Mouse (Mus musculus) neural tube, embryonic 13.5 days (tissue): ENCODE data around the gene Mff. TPM values are rescaled to one million over a fixed set of nuclear protein-coding genes. Genes with fewer than 3 reads are reported as not detected.
A peak's percentile ranks its signal among the peaks of the same experiment; 100 is the strongest.

Experiments used
- ATAC-seq: fragments of 200-750 bp; cut with Nextera tagmentation; 2 replicates; pipeline ENCODE4 v1.8.0; 2017; ENCODE audit warnings: low read depth, mild to moderate bottlenecking, moderate TSS enrichment, moderate library complexity
- H3K27ac ChIP-seq: fragments of 300-500 bp; sonication (generic); replicated peaks from 2 replicates; pipeline ENCODE4 v1.5.1; 2015; ENCODE audit warnings: moderate library complexity, mild to moderate bottlenecking, inconsistent platforms
- H3K27me3 ChIP-seq: fragments of 300-500 bp; sonication (generic); 2 replicates; pipeline ENCODE4 v1.6.1; 2015; ENCODE audit warnings: mild to moderate bottlenecking, inconsistent platforms
- H3K36me3 ChIP-seq: fragments of 300-500 bp; sonication (generic); 2 replicates; pipeline ENCODE4 v1.6.1; 2015; ENCODE audit warnings: mild to moderate bottlenecking, inconsistent platforms
- H3K4me1 ChIP-seq: fragments of 300-500 bp; sonication (generic); replicated peaks from 2 replicates; pipeline ENCODE4 v1.6.1; 2015; ENCODE audit warnings: inconsistent platforms
- H3K4me2 ChIP-seq: fragments of 300-500 bp; sonication (generic); 2 replicates; pipeline ENCODE4 v1.6.1; 2015; ENCODE audit warnings: inconsistent platforms, mild to moderate bottlenecking, moderate library complexity
- H3K4me3 ChIP-seq: fragments of 300-500 bp; sonication (generic); 2 replicates; pipeline ENCODE4 v1.5.1; 2015; ENCODE audit warnings: mild to moderate bottlenecking, inconsistent platforms
- H3K9ac ChIP-seq: fragments of 300-500 bp; sonication (generic); 2 replicates; pipeline ENCODE4 v1.6.1; 2015; ENCODE audit warnings: moderate library complexity, mild to moderate bottlenecking, inconsistent platforms
- H3K9me3 ChIP-seq: fragments of 300-500 bp; sonication (generic); 2 replicates; pipeline ENCODE4 v1.6.1; 2016; ENCODE audit warnings: inconsistent platforms
- WGBS: fragments of 180-500 bp; shearing (Covaris S2); methylation state at CpG from one replicate; pipeline ENCODE4 v1.1.7; 2015; 5-methylcytosine and 5-hydroxymethylcytosine counted together
- polyA plus RNA-seq: library from polyadenylated mRNA; unstranded; fragments of >200 nt; fragmentation: Nextera tagmentation; extraction: Ambion mirVana; gene quantifications from 2 replicates; pipeline ENCODE4 v1.2.1, GENCODE M21; 2015

Mff gene
- polyA plus RNA-seq = 360 TPM in 2 replicates

GRCm38 (mm10) chr1:82724339-82725025 lies at the start of gene Mff:
Gene Mff, plus strand, starts transcription at chr1:82724890.
- H3K9me3 ChIP-seq = no peaks in the 10 kb centered on the region
- WGBS = 10% methylated on average over 38 of the region's 38 CpGs
- H3K36me3 ChIP-seq = peaks cover 8% of the 10 kb centered on the region
- H3K27ac ChIP-seq = peak within 1 kb of the TSS; percentile 83
- ATAC-seq = peak; percentile 99
- peak within 1 kb of the TSS; percentile 93 for H3K4me2 ChIP-seq
- peaks cover 27% of the 10 kb centered on the region for H3K27me3 ChIP-seq
- peak within 1 kb of the TSS; percentile 90 for H3K4me3 ChIP-seq
- peaks cover 21% of the 10 kb centered on the region for H3K4me1 ChIP-seq
- peak within 1 kb of the TSS; percentile 96 for H3K9ac ChIP-seq

GRCm38 (mm10) chr1:82686328-82686727 lies 38.4 kb upstream of the Mff start:
- WGBS = 89% methylated on average over 5 of the region's 5 CpGs

GRCm38 (mm10) chr1:82686866-82687265 lies 37.8 kb upstream of the Mff start:
- H3K36me3 ChIP-seq = no peaks in the 10 kb centered on the region
- H3K9me3 ChIP-seq = no peaks in the 10 kb centered on the region
- no peak overlapping the region for H3K4me3 ChIP-seq
- H3K9ac ChIP-seq = no peak overlapping the region
- H3K27me3 ChIP-seq = no peaks in the 10 kb centered on the region
- no peak overlapping the region for H3K27ac ChIP-seq
- WGBS = 83% methylated on average over 2 of the region's 2 CpGs
- ATAC-seq = no peak
- H3K4me2 ChIP-seq = no peak overlapping the region
- no peaks in the 10 kb centered on the region; the same call in 1 of the 2 replicates for H3K4me1 ChIP-seq

More at GRCm38 (mm10) chr1:82686328-82686727, 38.4 kb upstream of the Mff start:
- Histone ChIP-seq H3K4me2 (no peak overlapping the region), H3K4me3 (no peak overlapping the region), H3K9ac (no peak overlapping the region), H3K36me3 (no peaks in the 10 kb centered on the region), H3K9me3 (no peaks in the 10 kb centered on the region), H3K27me3 (no peaks in the 10 kb centered on the region), H3K4me1 (no peaks in the 10 kb centered on the region; the same call in 1 of the 2 replicates), H3K27ac (no peak overlapping the region)
- ATAC-seq = no peak

- no peaks in the 10 kb centered on the region; the same call in 1 of the 2 replicates for H3K4me1 ChIP-seq
- no peak overlapping the region for H3K27ac ChIP-seq
- no peak overlapping the region for H3K4me2 ChIP-seq
- H3K4me3 ChIP-seq = no peak overlapping the region
- ATAC-seq = no peak
- no peak overlapping the region for H3K9ac ChIP-seq
- 50% methylated on average over 6 of the region's 6 CpGs for WGBS
- H3K9me3 ChIP-seq = no peaks in the 10 kb centered on the region
- no peaks in the 10 kb centered on the region for H3K27me3 ChIP-seq
- H3K36me3 ChIP-seq = no peaks in the 10 kb centered on the region
These were observed 36.8 kb upstream of the Mff start for GRCm38 (mm10) chr1:82687931-82688330.

- 62% methylated on average over 3 of the region's 3 CpGs for WGBS
- H3K4me3 ChIP-seq = no peak overlapping the region
- no peaks in the 10 kb centered on the region for H3K9me3 ChIP-seq
- no peaks in the 10 kb centered on the region for H3K27me3 ChIP-seq
- no peaks in the 10 kb centered on the region for H3K4me1 ChIP-seq
- no peak overlapping the region for H3K9ac ChIP-seq
- H3K4me2 ChIP-seq = no peak overlapping the region
- H3K36me3 ChIP-seq = no peaks in the 10 kb centered on the region
- ATAC-seq = no peak
- H3K27ac ChIP-seq = no peak overlapping the region
These were observed 28.8 kb upstream of the Mff start for GRCm38 (mm10) chr1:82695915-82696314.

- Histone ChIP-seq H3K27ac (no peak overlapping the region), H3K4me3 (no peak overlapping the region), H3K4me2 (no peak overlapping the region), H3K9ac (no peak overlapping the region), H3K9me3 (no peaks in the 10 kb centered on the region), H3K27me3 (peaks cover 31% of the 10 kb centered on the region), H3K36me3 (no peaks in the 10 kb centered on the region), H3K4me1 (no peaks in the 10 kb centered on the region)
- WGBS = 85% methylated on average over 9 of the region's 9 CpGs
- no peak for ATAC-seq
These were observed 6.7 kb upstream of the Mff start for GRCm38 (mm10) chr1:82717816-82718512.

GRCm38 (mm10) chr1:82725026-82725874 lies 560 bp downstream of the Mff start:
- Histone ChIP-seq H3K4me1 (peaks cover 21% of the 10 kb centered on the region), H3K9ac (peak overlapping the region; percentile 96), H3K4me3 (peak overlapping the region; percentile 90), H3K27ac (peak overlapping the region; percentile 83), H3K36me3 (peaks cover 16% of the 10 kb centered on the region), H3K4me2 (peak overlapping the region; percentile 93), H3K9me3 (no peaks in the 10 kb centered on the region), H3K27me3 (peaks cover 22% of the 10 kb centered on the region)
- peak; percentile 99 for ATAC-seq
- WGBS = 1% methylated on average over 37 of the region's 37 CpGs

GRCm38 (mm10) chr1:82725875-82726185 lies 1.1 kb downstream of the Mff start:
- Histone ChIP-seq H3K27ac (no peak overlapping the region), H3K4me1 (peaks cover 21% of the 10 kb centered on the region), H3K9ac (peak overlapping the region; percentile 96), H3K4me2 (peak overlapping the region; percentile 93), H3K36me3 (peaks cover 20% of the 10 kb centered on the region), H3K27me3 (peaks cover 17% of the 10 kb centered on the region), H3K4me3 (peak overlapping the region; percentile 90), H3K9me3 (no peaks in the 10 kb centered on the region)
- no peak for ATAC-seq
- WGBS = 61% methylated on average over 4 of the region's 4 CpGs

- H3K36me3 ChIP-seq = peaks cover 27% of the 10 kb centered on the region
- no peak overlapping the region for H3K4me3 ChIP-seq
- peak overlapping the region; percentile 93 for H3K4me2 ChIP-seq
- no peak for ATAC-seq
- 93% methylated on average over 5 of the region's 5 CpGs for WGBS
- peaks cover 21% of the 10 kb centered on the region for H3K4me1 ChIP-seq
- H3K27ac ChIP-seq = no peak overlapping the region
- no peak overlapping the region for H3K9ac ChIP-seq
- peaks cover 11% of the 10 kb centered on the region for H3K27me3 ChIP-seq
- no peaks in the 10 kb centered on the region for H3K9me3 ChIP-seq
These were observed 1.8 kb downstream of the Mff start for GRCm38 (mm10) chr1:82726482-82726881.

GRCm38 (mm10) chr1:82733357-82733756 lies 8.7 kb downstream of the Mff start:
- ATAC-seq = no peak
- no peak overlapping the region for H3K27ac ChIP-seq
- no peaks in the 10 kb centered on the region for H3K9me3 ChIP-seq
- no peaks in the 10 kb centered on the region for H3K4me1 ChIP-seq
- WGBS = 94% methylated on average over 1 of the region's 1 CpGs
- H3K9ac ChIP-seq = no peak overlapping the region
- H3K27me3 ChIP-seq = no peaks in the 10 kb centered on the region
- H3K4me3 ChIP-seq = no peak overlapping the region
- peaks cover 86% of the 10 kb centered on the region for H3K36me3 ChIP-seq
- no peak overlapping the region for H3K4me2 ChIP-seq

GRCm38 (mm10) chr1:82738066-82738465 lies 13.4 kb downstream of the Mff start:
- Histone ChIP-seq H3K4me1 (no peaks in the 10 kb centered on the region), H3K4me2 (no peak overlapping the region), H3K27me3 (no peaks in the 10 kb centered on the region), H3K27ac (no peak overlapping the region), H3K4me3 (no peak overlapping the region), H3K9ac (no peak overlapping the region), H3K9me3 (no peaks in the 10 kb centered on the region), H3K36me3 (peaks cover 72% of the 10 kb centered on the region)
- WGBS = 96% methylated on average over 1 of the region's 1 CpGs
- ATAC-seq = no peak

GRCm38 (mm10) chr1:82741539-82741938 lies 16.8 kb downstream of the Mff start:
- no peak overlapping the region for H3K4me2 ChIP-seq
- H3K9me3 ChIP-seq = no peaks in the 10 kb centered on the region
- no peaks in the 10 kb centered on the region for H3K27me3 ChIP-seq
- no peak for ATAC-seq
- WGBS = 88% methylated on average over 7 of the region's 7 CpGs
- H3K27ac ChIP-seq = no peak overlapping the region
- no peak overlapping the region for H3K9ac ChIP-seq
- H3K4me3 ChIP-seq = no peak overlapping the region
- peaks cover 53% of the 10 kb centered on the region for H3K36me3 ChIP-seq
- no peaks in the 10 kb centered on the region for H3K4me1 ChIP-seq
